Mouse (Mus musculus): Measurements from ENCODE around the gene BC035044. TPM values are rescaled to one million over a fixed set of nuclear protein-coding genes. Genes with fewer than 3 reads are reported as not detected.
"Not testable (repeated sequence)": the region's sequence is repeated elsewhere in the genome, so short reads cannot be mapped to it uniquely, and the experiment has no call there.

Gene BC035044
- total RNA-seq, 1 experiment from 2014 or later: 0.93 TPM

DNA sequence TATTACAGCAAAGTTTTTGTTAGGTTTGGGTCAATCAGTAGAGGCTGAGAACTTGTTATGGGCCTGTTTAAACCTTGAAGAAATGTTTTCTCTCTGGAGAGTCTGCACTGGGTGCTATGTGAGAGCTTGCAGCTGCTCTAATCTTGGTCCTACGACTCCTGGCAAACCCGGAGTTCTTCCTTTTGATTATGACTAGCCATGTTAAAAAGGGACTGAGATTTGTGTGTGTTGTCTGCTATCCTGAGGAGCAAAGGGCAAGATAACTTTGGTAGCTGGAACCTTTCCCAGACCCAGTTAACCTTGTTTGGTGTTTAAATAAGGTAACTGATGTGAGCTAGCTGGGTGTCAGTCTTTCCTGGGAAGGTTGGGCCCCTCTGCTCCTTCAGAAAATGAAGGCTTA, 40.3 kb downstream of the BC035044 start:
- no peak for DNase-seq

DNA sequence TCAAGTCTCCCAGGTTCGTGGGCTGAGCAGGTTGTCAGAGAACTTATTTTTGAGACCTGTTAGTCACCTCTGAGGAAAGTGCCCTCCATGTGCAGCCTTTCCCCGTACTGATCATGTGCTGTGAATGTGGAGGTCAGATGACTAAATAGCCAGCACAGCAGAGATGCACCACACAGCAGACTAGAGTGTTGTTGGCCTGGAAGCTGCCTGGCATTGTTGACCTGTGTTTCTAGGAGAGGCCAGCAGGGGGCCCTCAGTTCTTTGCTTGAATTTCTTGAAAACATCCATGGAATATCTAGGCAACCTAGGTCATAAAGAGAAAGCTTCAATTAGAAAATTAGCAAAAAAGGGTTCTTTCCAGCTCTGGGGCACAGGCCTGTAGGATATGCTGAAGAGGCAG, 41.0 kb downstream of the BC035044 start:
- DNase-seq: peak; percentile 69

DNA sequence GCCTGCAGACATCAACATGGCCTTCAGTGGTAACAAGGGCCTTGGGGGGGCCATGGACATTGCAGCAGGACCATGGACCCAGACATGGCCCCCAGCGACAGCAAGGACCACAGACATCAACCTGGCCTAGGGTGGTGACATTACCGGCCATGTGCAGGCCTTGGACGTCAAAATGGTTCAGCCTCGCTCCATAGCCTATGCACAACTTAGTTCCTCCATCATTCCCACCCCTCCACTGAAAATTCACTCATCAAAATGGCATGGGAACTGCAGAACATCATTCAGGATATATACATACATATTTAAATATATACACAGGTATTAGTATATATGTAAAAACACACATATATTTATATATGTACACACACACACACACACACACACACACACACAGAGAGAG, 43.5 kb downstream of the BC035044 start:
- no peak for DNase-seq

DNA sequence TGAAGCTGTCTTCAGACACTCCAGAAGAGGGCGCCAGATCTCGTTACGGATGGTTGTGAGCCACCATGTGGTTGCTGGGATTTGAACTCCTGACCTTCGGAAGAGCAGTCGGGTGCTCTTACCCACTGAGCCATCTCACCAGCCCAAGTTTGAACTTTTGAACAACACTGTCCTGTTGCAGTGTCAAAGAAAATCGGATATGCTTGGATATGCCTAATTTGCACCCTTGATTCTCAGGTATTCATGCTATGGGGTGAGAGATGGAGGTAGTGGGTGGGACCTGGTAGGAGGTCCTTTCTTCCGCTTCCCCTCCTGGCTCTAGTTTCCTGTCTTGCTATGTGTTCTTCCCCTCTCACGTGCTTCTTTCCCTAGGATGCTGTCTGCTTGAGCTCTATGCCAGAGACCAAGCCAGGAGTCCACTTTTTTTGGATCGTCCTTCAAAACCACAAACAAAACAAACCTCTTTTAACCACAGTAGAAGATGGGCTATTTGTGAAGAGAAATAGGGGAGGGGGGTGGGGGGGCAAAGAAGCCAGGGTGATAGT, 44.9 kb downstream of the BC035044 start:
- no peak for DNase-seq

DNA sequence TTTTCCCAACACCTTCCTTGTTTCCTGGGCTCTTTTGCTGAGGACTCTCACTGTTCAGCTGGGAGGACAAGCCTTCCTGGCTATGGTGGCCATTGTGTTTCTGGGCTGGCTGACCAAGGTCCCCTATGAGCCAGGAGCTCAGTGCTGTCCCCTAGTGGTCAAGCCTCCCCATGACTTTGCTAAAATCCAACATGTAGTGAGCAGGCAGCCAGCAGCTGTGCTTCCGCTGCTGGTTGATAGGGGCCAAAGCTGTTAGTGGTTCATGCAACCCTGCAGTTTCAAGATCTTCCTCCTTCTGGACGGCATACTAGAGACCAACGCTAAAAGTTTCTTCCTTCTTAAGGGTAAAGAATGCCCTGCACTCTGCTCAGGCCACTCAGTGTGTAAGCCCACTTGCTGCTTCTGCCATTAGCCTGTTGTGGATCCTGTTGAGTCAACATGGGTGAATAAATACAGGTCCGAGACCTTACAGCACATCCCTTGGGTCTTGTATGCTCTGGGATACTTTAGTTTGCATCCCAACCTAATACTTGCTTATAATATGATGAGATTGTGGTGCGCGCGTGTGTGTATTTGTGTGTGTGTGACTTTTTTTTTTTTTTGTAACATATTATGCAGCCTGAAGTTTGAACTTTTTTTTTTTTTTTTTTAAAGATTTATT, 45.5 kb downstream of the BC035044 start:
- DNase-seq: peak; percentile 95

DNA sequence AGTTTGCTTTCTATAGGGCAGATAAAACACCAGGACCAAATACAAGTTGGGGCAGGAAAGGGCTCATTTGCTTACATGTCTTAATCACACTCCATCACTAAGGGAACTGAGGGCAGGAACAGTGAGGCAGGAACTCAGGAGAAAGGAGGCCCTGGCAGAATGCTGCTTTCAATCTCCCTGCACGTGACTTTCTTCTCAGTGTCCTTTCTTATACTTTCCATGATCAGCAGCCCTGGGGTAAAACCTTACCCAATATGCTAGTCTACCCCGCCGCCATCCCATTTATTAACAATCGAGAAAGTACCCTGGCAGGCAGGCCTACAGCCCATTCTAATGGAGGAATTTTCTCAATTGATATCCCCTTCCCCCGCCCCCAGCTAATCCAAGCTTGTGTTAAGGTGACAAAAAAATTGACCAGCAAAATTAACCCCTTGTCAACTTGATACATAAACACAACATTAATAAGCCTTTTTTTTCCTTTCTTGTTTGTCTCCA, 46.3 kb downstream of the BC035044 start:
- no peak for DNase-seq

DNA sequence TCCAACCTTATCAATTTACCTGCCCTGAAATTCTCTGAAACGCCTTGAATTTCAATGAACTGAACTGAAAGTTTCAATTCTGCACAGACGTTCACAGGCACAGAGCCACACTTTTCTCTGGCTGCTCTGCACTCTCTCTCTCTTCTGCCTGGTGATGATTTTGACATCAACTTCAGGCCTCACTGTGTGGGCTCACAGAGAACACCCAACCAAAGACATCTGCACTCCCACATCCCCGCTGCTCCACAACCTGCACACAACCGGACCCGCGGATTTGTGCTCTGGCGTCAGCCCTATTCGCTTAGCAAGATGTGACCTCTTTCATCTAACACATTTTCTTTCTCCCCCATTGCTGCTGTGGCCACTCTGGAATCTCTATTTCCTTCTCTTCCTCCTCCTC, 46.8 kb downstream of the BC035044 start:
- DNase-seq: no peak

DNA sequence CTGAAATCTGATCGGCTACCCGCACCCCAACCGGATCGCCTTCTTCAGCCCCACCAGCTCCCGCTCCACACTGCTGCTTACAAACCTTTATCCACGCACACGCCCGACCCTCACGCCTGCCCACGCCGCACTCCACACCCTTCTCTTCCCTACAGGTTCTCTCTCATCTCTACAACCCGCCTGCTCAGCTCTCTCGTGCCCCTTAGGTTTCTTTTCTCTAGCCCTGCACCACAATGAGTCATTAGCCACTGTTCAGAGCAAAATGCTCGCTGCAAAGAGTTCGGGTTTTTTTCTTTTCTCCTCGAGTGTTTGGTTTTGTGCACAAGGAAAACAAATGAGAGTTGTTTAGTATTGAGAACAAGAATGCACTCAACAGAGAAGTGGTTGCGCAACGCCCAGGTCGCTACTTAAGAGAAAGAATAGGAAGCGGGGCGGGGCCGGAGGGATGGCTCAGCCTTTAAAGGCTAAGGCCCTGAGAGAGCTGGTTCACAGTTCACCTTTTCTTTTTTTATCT, 47.4 kb downstream of the BC035044 start:
- peak; percentile 79 for DNase-seq

DNA sequence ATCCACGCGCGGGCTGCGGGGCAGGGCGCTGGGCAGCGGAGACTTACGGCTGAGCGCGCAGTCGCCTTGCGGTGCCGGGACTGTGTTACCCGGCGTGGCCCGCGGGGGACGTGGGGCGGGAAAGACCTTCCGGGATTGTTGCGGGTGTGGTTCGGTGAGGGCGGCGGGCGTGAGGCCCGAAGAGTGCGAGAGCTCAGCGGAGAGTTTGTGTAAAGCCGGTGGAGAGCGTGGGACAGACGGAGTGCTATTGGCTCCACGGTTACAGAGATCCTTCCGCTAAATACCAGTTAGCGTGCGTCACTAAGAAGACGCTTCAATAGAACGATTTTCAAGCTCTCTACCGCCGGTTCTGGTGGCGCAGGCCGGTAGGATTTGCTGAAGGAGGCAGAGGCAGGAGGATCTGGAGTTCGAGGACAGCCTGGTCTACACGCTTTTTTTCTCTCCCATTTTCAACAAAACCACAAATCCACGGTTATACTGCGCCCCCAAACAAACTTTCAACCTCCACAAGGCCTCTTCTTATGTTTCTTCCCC, 47.9 kb downstream of the BC035044 start:
- peak; percentile 91 for DNase-seq

DNA sequence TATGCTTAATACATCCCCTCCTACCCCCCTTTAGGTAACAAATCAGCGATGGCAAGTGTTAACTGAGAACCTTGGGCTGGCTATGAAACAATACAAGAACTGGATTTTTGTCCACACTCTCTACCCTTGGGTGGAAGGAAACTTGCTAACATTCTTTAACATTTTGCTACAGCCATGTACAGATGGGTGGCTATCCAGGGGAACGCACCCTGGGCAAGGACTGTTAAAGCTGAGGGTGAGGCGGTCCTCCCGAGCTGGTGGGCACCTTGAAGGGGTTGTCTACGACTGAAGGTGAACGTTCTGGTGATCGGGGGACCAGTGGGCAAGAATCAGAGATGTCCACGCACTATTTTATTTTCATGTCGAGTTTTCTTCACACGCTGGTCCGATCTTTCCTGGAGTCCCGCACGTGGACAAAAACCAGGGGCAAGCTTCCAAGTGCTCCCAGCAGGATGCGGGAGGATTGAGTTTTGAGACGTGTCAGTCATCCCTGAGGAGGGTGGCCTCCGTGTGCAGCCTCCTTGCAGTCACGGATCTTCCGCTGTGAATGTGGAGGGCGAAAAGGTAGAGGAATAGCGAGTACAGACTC, 48.5 kb downstream of the BC035044 start:
- DNase-seq: no peak

DNA sequence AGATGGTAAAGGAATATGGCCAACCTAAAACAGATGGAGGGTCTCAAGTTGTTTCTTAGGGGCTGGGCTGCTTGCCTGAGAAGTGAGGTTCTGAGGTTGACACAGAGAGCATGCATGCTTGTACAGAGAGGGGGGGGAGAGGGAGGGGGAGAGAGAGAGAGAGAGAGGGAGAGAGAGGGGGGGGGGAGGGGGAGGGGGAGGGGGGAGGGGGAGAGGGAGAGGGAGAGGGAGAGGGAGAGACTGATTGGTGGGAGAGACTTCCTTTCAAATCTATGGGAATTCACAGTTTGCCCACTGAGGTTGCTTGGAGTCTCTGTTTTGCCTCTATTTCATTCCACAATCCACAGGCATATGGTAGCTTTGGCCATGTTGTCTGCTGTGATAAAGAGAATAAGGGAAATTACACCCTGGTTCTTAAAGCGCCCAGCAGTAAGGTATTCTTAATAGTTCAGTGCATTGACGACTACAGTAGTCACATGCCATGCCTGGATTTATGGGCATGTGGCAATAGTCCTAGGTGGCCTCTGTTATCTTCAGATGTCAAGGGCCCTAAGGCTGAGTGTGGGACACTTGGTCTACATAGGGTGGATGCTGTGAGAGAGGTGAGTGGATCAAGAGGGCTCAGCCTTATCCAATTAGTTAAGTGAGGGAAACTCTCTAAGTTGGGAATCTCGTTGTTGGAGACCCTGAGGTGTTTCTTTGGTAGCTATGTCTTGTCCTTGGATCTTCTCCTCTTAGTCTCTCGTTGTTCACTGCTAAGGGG, 49.4 kb downstream of the BC035044 start:
- DNase-seq: no peak

DNA sequence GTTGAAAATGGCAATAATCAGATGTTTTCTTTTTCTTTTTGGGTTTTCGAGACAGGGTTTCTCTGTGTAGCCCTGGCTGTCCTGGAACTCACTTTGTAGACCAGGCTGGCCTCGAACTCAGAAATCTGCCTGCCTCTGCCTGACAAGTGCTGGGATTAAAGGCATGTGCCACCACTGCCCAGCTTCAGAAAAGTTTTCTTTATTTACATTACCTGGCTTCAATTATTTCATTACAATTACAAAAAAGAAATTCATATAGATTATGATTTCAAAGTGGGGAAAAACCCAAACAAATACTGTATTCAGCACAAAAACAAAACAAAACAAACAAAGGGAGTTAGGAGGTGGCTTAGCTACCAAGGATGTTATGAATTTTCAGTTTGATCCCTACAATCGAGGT, 50.3 kb downstream of the BC035044 start:
- DNase-seq: not testable (repeated sequence)

DNA sequence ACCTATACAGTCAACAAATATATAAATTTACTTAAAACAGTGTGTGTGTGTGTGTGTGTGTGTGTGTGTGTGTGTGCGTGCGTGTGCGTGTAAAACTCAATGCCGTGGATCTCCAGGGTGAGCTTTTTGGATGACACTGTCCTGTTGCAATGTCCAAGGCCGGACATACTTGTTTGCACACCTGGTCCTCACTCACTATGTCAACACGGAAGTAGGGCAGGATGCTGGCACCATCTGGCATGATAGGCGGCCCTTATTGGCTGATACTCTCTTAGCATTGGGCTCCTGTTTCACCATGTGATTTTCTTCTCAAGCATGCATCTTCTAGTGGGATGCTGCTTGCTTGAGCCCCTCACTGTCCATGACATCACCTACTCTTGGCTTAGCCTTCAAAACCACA, 51.0 kb downstream of the BC035044 start:
- DNase-seq: no peak

DNA sequence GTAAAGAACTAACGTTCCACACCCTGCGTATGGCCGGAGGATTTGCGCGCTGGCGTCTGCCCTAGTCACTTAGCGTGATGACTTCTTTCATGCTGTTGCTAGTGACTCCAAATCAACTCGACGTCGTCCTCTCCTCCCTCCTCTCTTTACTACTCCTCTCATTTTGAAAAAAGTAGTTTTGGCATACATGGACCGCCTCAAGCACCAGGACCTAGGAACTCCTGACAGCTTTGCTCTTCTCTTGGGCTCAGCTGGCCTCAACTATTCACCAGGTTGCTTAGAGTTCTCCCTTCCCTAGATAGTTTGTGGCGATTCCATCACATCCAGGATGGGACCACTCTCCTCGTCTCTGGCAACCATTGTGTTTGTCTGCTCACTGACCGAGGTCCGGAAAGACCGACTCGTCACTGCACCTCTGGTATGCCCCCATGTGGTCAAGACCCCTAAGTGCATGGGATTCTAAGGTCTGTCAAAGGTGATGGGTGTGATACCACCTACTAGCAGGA, 51.6 kb downstream of the BC035044 start:
- DNase-seq: peak; percentile 91

DNA sequence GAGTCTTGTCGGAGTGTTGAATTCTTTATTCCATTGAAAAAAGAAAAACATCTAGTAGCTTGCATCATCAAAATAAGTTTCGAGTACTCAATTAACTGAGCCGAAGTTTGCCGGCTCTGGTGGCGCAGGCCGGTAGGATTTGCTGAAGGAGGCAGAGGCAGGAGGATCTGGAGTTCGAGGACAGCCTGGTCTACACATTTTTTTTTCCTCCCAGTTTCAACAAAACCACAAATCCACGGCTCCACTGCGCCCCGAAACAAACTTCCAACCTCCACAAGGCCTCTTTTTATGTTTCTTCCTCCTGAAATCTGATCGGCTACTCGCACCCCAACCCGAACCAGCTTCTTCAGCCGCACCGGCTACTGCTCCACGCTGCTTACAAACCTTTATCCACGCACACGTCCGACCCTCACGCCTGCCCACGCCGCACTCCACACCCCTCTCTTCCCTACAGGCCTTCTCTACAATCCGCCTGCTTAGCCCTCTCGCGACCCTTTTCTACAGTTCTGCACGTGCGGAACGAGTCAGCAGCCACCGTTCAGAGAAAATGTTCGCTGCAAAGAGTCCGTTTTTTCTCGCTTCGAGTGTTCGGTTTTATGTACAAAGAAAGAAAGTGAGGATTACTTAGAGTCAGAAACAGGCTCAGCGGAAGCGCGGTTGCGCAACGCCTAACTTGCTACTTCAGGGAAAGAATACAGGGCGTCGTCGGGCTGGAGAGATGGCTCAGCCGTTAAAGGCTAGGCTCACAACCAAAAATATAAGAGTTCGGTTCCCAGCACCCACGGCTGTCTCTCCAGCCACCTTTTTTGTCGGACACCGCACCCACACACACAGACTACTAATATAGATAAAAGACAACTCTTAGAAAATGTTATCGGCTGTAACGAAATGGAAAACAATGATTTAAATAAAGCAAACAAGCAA, 52.3 kb downstream of the BC035044 start:
- DNase-seq: peak; percentile 91

DNA sequence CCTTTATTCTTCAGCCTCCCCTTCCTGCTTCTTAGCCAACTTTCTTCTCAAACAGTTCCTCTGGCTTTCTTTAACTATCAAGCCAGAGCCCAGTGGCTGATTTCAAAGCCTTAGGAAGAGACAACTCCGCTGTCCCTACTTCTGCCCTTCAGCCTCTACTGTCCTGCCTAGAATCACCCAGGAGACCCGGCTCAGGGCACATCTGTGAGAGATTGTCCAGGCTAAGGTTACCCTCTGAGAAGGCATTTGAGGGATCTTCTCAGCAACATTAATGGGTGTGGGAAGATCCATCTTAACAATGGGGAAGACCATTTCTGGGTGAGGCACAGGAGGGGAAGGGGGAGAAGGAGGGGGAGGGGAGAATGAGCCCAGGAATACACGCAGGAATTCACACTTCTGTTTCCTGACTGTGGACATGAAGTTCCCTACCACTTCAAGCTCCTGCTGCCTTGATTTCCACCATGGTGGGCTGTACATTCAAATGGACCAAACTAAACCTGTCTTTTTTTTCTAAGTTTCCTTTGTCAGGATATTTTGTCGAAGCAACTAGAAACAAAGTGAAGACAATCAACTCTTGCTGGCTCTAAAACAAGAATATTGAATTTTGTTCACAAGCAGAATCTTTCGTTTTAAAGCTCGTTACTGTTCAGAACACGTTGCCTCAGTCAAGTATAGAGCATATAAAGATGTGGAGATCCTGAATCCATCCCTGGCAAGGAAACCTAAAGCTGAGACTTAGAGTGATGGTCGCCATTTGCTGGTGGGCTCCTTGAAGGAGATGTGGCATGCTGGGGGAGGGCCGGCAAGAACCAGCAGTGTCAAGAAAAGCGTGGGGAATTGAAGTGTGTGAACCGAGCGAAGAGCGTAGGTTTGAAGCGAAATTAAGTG, 53.2 kb downstream of the BC035044 start:
- DNase-seq: no peak

DNA sequence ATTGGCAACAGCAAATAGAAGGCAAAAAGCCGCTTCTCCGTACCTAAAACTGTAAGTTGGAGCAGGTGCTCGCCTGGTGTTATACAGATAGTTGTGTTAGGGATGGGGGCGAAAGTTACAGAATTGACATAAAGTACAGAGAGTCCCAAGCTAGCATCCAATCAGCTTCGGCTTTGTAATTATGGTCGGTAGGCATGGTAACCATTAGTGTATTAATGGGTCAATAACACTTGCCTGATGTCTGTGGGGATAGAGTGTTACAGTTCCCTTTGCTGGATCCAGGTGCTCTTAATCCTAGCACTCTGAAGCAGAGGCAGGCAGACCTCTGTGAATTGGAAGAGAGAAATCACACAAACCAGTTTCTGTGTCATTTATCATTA, 54.0 kb downstream of the BC035044 start:
- DNase-seq: no peak

DNA sequence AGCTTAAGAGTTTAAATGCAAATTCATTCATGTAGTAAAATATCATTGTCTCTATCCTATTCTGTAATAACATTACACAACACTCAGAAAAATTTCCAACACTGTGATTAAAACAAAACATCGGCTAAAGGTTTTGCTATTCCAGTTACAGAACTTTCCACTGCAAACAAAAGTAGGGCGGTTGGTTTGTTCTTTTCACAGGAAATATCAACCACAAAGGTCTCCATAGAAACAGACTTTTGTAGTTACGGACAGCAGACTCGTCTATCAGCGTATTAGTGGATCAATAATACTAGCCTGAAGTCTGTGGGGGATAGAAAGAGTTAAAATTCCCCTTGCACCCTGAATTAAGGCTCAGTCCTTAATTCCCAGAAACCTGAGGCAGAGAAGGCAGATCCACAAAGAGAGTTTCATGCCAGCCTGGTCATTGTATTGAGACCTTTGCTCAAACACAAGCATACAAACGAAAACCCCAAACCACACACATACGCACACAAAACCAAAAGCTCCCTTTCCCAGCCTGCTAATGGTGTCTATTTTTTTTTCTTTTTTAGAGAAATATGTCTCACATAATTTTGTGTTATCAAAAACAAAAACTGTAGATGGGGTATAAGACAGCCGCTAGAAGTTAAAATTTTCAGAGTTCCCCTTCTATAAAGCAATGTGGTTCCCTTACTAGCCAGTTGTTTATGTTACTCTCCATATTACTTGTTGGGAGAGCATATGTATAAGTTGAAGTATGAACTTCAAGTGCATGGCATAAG, 54.6 kb downstream of the BC035044 start:
- DNase-seq: no peak

DNA sequence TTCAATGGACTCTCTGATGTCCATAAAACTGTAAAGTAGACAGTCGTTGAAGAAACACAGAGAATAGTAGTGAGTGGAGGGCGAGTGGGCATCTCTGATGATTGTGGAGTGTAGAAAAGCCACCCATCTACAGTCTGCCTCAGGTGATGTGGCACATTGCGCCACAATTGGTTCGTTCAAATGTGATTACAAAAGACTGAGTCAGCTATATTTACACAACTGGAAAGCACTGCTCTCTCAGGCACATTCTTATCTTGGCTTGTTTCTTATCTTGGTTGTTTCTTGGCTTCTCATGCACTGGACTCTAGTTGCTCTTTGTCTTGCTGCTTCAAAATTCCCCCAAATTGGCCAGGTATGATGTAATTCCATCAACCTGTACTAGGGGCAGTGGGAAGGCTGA, 55.4 kb downstream of the BC035044 start:
- DNase-seq: no peak
